Mouse (Mus musculus) brain, embryonic 14.5 days (tissue): Measurements from ENCODE around the gene Psme1.

ENCODE experiments used
- CTCF ChIP-seq: fragments of 200-500 bp; IDR thresholded peaks from 2 replicates; pipeline ENCODE4 v1.5.1; 2012; ENCODE audit warnings: inconsistent platforms, mild to moderate bottlenecking, moderate library complexity, borderline replicate concordance; ENCODE audit not compliant: insufficient read depth, insufficient read length; ENCODE audit errors: extremely low read depth
- POLR2A ChIP-seq: fragments of 200-500 bp; IDR thresholded peaks from 2 replicates; pipeline ENCODE4 v1.6.1; 2012; ENCODE audit warnings: mild to moderate bottlenecking, inconsistent platforms, borderline replicate concordance; ENCODE audit not compliant: poor library complexity, insufficient read depth, insufficient read length, severe bottlenecking; ENCODE audit errors: extremely low read depth

GRCm38 (mm10) chr14:55614565-55615178 lies 36.7 kb downstream of the Psme1 start:
- TF ChIP-seq CTCF = no peak
- no peak for TF ChIP-seq POLR2A
